Mouse (Mus musculus) small intestine, adult 2 months (tissue): ENCODE results near the gene Tet2. TPM values are rescaled to one million over a fixed set of nuclear protein-coding genes. Genes with fewer than 3 reads are reported as not detected.
"Not testable (repeated sequence)": the region's sequence is repeated elsewhere in the genome, so short reads cannot be mapped to it uniquely, and the experiment has no call there.

Experiments
- H3K27ac ChIP-seq: fragments of 200-500 bp; 2 replicates; pipeline ENCODE4 v1.5.1; 2012; ENCODE audit warnings: low read depth, low read length, control low read depth, inconsistent platforms; ENCODE audit not compliant: insufficient read depth
- H3K27me3 ChIP-seq: fragments of 200-500 bp; 2 replicates; pipeline ENCODE4 v1.6.1; 2012; ENCODE audit warnings: mild to moderate bottlenecking, moderate library complexity, low read length, inconsistent platforms; ENCODE audit not compliant: control insufficient read depth, insufficient read depth
- H3K36me3 ChIP-seq: fragments of 200-500 bp; 2 replicates; pipeline ENCODE4 v1.6.1; 2012; ENCODE audit warnings: mild to moderate bottlenecking, low read length, control low read depth, inconsistent platforms; ENCODE audit not compliant: control insufficient read depth, insufficient read depth
- H3K4me1 ChIP-seq: fragments of 200-500 bp; 2 replicates; pipeline ENCODE4 v1.6.1; 2012; ENCODE audit warnings: low read length, inconsistent platforms, mixed read lengths; ENCODE audit not compliant: control insufficient read depth, insufficient read depth, insufficient read length
- H3K4me3 ChIP-seq: fragments of 200-500 bp; 2 replicates; pipeline ENCODE4 v1.5.1; 2012; ENCODE audit warnings: low read depth, mild to moderate bottlenecking, control low read depth, inconsistent platforms, low read length, moderate library complexity
- CTCF ChIP-seq: fragments of 200-500 bp; IDR thresholded peaks from 2 replicates; pipeline ENCODE4 v1.5.1; 2012; ENCODE audit warnings: low read depth, mild to moderate bottlenecking, control low read depth, inconsistent platforms, low read length, moderate library complexity, mixed read lengths; ENCODE audit not compliant: insufficient replicate concordance, insufficient read length; ENCODE audit errors: extremely low read depth
- POLR2A ChIP-seq: fragments of 200-500 bp; IDR thresholded peaks from 2 replicates; pipeline ENCODE4 v1.6.1; 2012; ENCODE audit warnings: low read depth, mild to moderate bottlenecking, control low read depth, inconsistent platforms, low read length, moderate library complexity
- WGBS: fragments of 180-500 bp; shearing (Covaris S2); methylation state at CpG from one replicate; pipeline ENCODE4 v1.1.7; 2018; 5-methylcytosine and 5-hydroxymethylcytosine counted together
- polyA plus RNA-seq: library from polyadenylated mRNA; depleted of rRNA; stranded (reverse); fragments of >200 nt; gene quantifications from 2 replicates; pipeline ENCODE4 v1.2.3, GENCODE M21; 2012; rRNA removed

Gene Tet2
- polyA plus RNA-seq = 3.7 and 8.7 TPM in 2 replicates

- under 1% methylated on average over 73 of the region's 73 CpGs for WGBS
- peaks cover 2% of the 10 kb centered on the region for H3K4me1 ChIP-seq
- H3K27ac ChIP-seq = peak within 1 kb of the TSS; percentile 89
- TF ChIP-seq POLR2A (0 out of 2 replicates have a peak, but pooled peaks have one; percentile 21), CTCF (no peak)
- H3K36me3 ChIP-seq = no peaks in the 10 kb centered on the region
- no peaks in the 10 kb centered on the region for H3K27me3 ChIP-seq
- peak within 1 kb of the TSS; percentile 99 for H3K4me3 ChIP-seq
Measured at GRCm38 (mm10) chr3:133544551-133545303, at the start of gene Tet2. Gene Tet2 (minus strand): TSS chr3:133545139.

DNA sequence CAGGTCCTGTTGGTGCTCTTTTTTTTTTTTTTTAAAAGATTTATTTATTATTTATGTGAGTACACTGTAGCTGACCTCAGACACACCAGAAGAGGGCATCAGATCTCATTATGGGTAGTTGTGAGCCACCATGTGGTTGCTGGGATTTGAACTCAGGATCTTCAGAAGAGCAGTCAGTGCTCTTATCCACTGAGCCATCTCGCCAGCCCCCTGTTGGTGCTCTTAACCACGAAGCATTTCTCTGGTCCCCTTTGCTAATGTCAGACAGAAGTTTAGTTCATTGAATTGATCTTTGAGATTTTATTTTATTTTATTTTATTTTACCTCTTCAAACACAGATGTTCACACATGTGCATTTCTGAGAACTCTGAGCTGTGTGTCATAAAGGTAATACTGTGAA is 48.1 kb upstream of the Tet2 start:
- H3K27me3 ChIP-seq, H3K36me3 ChIP-seq, H3K27ac ChIP-seq, H3K4me1 ChIP-seq, H3K4me3 ChIP-seq: not testable (repeated sequence)
- 82% methylated on average over 2 of the region's 2 CpGs for WGBS

- TF ChIP-seq CTCF (no peak), POLR2A (no peak)
- H3K27me3 ChIP-seq = no peaks in the 10 kb centered on the region; the same call in 1 of the 2 replicates
- no peaks in the 10 kb centered on the region for H3K4me1 ChIP-seq
- H3K36me3 ChIP-seq = no peaks in the 10 kb centered on the region
- WGBS = 81% methylated on average over 7 of the region's 7 CpGs
- no peak overlapping the region for H3K27ac ChIP-seq
- H3K4me3 ChIP-seq = no peak overlapping the region
Measured at GRCm38 (mm10) chr3:133590506-133591152, 45.7 kb upstream of the Tet2 start.

DNA sequence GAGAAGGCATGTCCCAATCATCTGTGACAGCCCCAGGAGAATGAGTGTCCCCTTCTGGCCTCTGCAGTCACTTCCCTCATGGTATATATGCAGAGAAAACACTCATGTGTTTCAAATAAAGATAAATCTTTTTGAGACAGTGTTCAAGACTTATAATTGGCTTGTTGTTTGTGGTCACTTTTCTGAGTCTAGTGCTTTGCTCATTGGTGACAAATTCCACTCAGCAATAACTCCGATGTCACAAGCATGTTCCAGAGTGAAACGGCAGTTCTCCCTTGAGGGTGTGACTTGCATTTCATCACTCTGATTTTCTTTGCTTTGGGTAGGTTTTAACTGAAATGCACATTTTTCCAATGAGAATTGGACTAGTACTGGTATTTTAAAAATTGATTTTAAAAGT is 40.1 kb upstream of the Tet2 start:
- no peaks in the 10 kb centered on the region for H3K4me1 ChIP-seq
- H3K27ac ChIP-seq = no peak overlapping the region
- H3K4me3 ChIP-seq = no peak overlapping the region
- TF ChIP-seq POLR2A (no peak), CTCF (no peak)
- H3K27me3 ChIP-seq = no peaks in the 10 kb centered on the region
- WGBS = 62% methylated on average over 2 of the region's 2 CpGs
- no peaks in the 10 kb centered on the region for H3K36me3 ChIP-seq

- H3K4me1 ChIP-seq = no peaks in the 10 kb centered on the region
- WGBS = 77% methylated on average over 9 of the region's 9 CpGs
- no peak for TF ChIP-seq POLR2A
- TF ChIP-seq CTCF = no peak
- H3K4me3 ChIP-seq = no peak overlapping the region
- H3K27ac ChIP-seq = peak overlapping the region; percentile 63; the same call in 1 of the 2 replicates
- H3K36me3 ChIP-seq = no peaks in the 10 kb centered on the region
- no peaks in the 10 kb centered on the region for H3K27me3 ChIP-seq
Measured at GRCm38 (mm10) chr3:133583411-133584025, 38.6 kb upstream of the Tet2 start.

DNA sequence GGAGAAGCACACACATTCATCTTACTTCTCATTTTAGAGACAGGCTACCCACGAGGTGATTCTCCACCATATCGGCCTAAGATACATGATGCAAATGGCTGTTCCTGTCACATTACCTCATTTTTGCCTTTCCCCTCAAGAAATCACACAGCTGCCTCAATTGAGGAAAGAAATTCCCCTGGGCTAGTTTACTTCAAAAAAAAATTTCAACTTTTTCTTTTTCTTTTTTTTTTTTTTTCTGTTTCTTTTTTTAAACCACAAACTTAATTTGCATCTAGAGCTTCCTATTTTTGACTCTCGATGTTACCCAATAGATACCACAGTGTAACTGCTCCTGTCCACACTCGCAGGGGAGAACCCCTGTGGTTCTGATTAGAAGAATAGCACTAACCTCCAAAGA is 38.0 kb upstream of the Tet2 start:
- Histone ChIP-seq H3K36me3 (no peaks in the 10 kb centered on the region), H3K4me1 (no peaks in the 10 kb centered on the region), H3K4me3 (no peak overlapping the region), H3K27ac (peak overlapping the region; percentile 33; the same call in 1 of the 2 replicates), H3K27me3 (no peaks in the 10 kb centered on the region)
- 70% methylated on average over 4 of the region's 4 CpGs for WGBS
- TF ChIP-seq POLR2A = no peak
- no peak for TF ChIP-seq CTCF

- Histone ChIP-seq H3K4me1 (no peaks in the 10 kb centered on the region), H3K27ac (no peak overlapping the region), H3K4me3 (no peak overlapping the region), H3K36me3 (no peaks in the 10 kb centered on the region), H3K27me3 (no peaks in the 10 kb centered on the region)
- no peak for TF ChIP-seq POLR2A
- no peak for TF ChIP-seq CTCF
- WGBS = 77% methylated on average over 5 of the region's 5 CpGs
Measured at GRCm38 (mm10) chr3:133582096-133582495, 37.2 kb upstream of the Tet2 start.
